Mouse (Mus musculus): Measurements from ENCODE around the gene Mlxipl.

DNA sequence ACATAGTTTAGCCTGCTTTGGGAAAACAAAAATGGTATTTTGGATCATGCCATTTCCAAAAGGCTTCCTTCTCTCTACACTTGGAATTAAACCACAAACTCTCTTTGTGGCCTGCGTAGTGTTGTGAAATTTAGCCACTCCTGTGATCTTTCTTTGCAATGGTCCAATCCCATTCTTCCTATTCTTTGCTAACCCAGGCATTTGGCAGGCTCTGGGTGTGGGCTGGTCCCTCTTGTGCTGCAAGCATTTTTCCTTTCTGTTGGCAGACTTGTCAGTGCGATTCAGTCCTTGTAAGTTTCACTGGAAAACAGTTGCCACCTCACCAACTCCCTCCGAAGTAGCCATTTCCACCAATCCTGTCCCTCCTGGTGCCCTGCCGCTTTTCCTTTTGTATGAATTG lies 71.5 kb downstream of the Mlxipl start:
- TF ChIP-seq GATA1 (IDR thresholded peaks at IDR 0.05; ENCODE audit: borderline replicate concordance, low read length) (no peak), FLI1 (IDR thresholded peaks at IDR 0.05; ENCODE audit: low read length) (no peak)

Data from megakaryocyte, embryonic 14.5 days (primary cell).